In genomic region chr15:83563327-83563856, GRCm38 (mm10) we compare ENCODE assay signal across 8 mouse cellular contexts. TPM values are rescaled to one million over a fixed set of nuclear protein-coding genes. Genes with fewer than 3 reads are reported as not detected.
A peak's percentile ranks its signal among the peaks of the same experiment; 100 is the strongest.
DNase-seq lines count a peak whose midpoint lies in the region; ATAC-seq lines count a peak whose summit lies in the region.

Gene Tspo, plus strand, starts transcription at chr15:83563592.
Gene Mcat, minus strand, starts transcription at chr15:83563787.

- peaks cover 16% of the 10 kb centered on the region; the same call in 1 of the 2 replicates for H3K27me3 ChIP-seq in forebrain, embryonic 12.5 days
- H3K27me3 ChIP-seq in limb, embryonic 10.5 days (ENCODE audit: low read depth, poor library complexity, severe bottlenecking): no peaks in the 10 kb centered on the region
- no peaks in the 10 kb centered on the region; the same call in none of the 2 replicates for H3K27me3 ChIP-seq in midbrain, embryonic 11.5 days (ENCODE audit: control insufficient read depth, insufficient read depth, low read length)
- no peaks in the 10 kb centered on the region for H3K27me3 ChIP-seq in stomach, embryonic 15.5 days (replicated peaks)

- no peaks in the 10 kb centered on the region for H3K9me3 ChIP-seq in forebrain, embryonic 12.5 days
- no peaks in the 10 kb centered on the region for H3K9me3 ChIP-seq in limb, embryonic 10.5 days (replicated peaks)
- H3K9me3 ChIP-seq in midbrain, embryonic 11.5 days (ENCODE audit: control insufficient read depth, low read length): no peaks in the 10 kb centered on the region
- no peaks in the 10 kb centered on the region for H3K9me3 ChIP-seq in stomach, embryonic 15.5 days

- 1% methylated on average over 28 of the region's 28 CpGs for WGBS in forebrain, embryonic 12.5 days
- 4% methylated on average over 28 of the region's 28 CpGs for WGBS in limb, embryonic 10.5 days
- WGBS in midbrain, embryonic 11.5 days: under 1% methylated on average over 28 of the region's 28 CpGs
- WGBS in stomach, embryonic 15.5 days: under 1% methylated on average over 28 of the region's 28 CpGs

- peak; percentile 60 for DNase-seq in 3T3-L1 (ENCODE audit: low read depth, low spot score)
- peak; percentile 66 for DNase-seq in T-cell, adult 2 months (ENCODE audit: low spot score)
- DNase-seq in heart, postnatal 36 days: peak; percentile 75 to 78
- no peak for DNase-seq in limb, embryonic 10.5 days (ENCODE audit: low spot score)
- no peak for DNase-seq in midbrain, embryonic 11.5 days (ENCODE audit: low spot score, missing footprints)
- DNase-seq in cerebellum, adult 8-10 months: no peak

- H3K4me3 ChIP-seq in forebrain, embryonic 12.5 days (replicated peaks): peak within 1 kb of the TSS; percentile 41
- H3K4me3 ChIP-seq in limb, embryonic 10.5 days: peak within 1 kb of the TSS; percentile 64
- H3K4me3 ChIP-seq in midbrain, embryonic 11.5 days (ENCODE audit: low read depth, low read length): peak within 1 kb of the TSS; percentile 40
- H3K4me3 ChIP-seq in stomach, embryonic 15.5 days (replicated peaks): peak within 1 kb of the TSS; percentile 56

- peak within 1 kb of the TSS; percentile 83 for H3K4me2 ChIP-seq in forebrain, embryonic 12.5 days
- peak within 1 kb of the TSS; percentile 73 for H3K4me2 ChIP-seq in midbrain, embryonic 11.5 days
- peak within 1 kb of the TSS; percentile 96 for H3K4me2 ChIP-seq in stomach, embryonic 15.5 days

- peak; percentile 39; the same call in 1 of the 2 replicates for ATAC-seq in forebrain, embryonic 12.5 days (ENCODE audit: low FRiP score)
- ATAC-seq in midbrain, embryonic 11.5 days (ENCODE audit: low FRiP score): peak; percentile 58; the same call in 1 of the 2 replicates
- ATAC-seq in stomach, embryonic 15.5 days (ENCODE audit: insufficient read depth, low FRiP score, low read depth): peak; percentile 67

- intact Hi-C loops in heart, postnatal 36 days (cut with DNase I): no loop called here

- no peaks in the 10 kb centered on the region for H3K36me3 ChIP-seq in forebrain, embryonic 12.5 days (replicated peaks)
- H3K36me3 ChIP-seq in limb, embryonic 10.5 days: no peaks in the 10 kb centered on the region
- H3K36me3 ChIP-seq in midbrain, embryonic 11.5 days (ENCODE audit: control insufficient read depth, insufficient read depth, low read length): no peaks in the 10 kb centered on the region
- H3K36me3 ChIP-seq in stomach, embryonic 15.5 days: no peaks in the 10 kb centered on the region

- H3K27ac ChIP-seq in forebrain, embryonic 12.5 days: peak within 1 kb of the TSS; percentile 37; the same call in 1 of the 2 replicates
- H3K27ac ChIP-seq in limb, embryonic 10.5 days: peak within 1 kb of the TSS; percentile 87
- H3K27ac ChIP-seq in midbrain, embryonic 11.5 days (ENCODE audit: low read depth, low read length): no peak within 1 kb of the TSS
- peak within 1 kb of the TSS; percentile 66 for H3K27ac ChIP-seq in stomach, embryonic 15.5 days

- H3K9ac ChIP-seq in forebrain, embryonic 12.5 days: peak within 1 kb of the TSS; percentile 57
- H3K9ac ChIP-seq in midbrain, embryonic 11.5 days (ENCODE audit: low read length): peak within 1 kb of the TSS; percentile 66
- peak within 1 kb of the TSS; percentile 54; the same call in 1 of the 2 replicates for H3K9ac ChIP-seq in stomach, embryonic 15.5 days

- H3K4me1 ChIP-seq in forebrain, embryonic 12.5 days: peaks cover 22% of the 10 kb centered on the region
- H3K4me1 ChIP-seq in limb, embryonic 10.5 days: peaks cover 28% of the 10 kb centered on the region
- peaks cover 6% of the 10 kb centered on the region for H3K4me1 ChIP-seq in midbrain, embryonic 11.5 days (ENCODE audit: control insufficient read depth, insufficient read depth, low read length)
- peaks cover 17% of the 10 kb centered on the region for H3K4me1 ChIP-seq in stomach, embryonic 15.5 days

RNA-seq across cellular contexts. Expression of gene Tspo, which starts in this region (rescaled TPM):
- polyA plus RNA-seq in forebrain, embryonic 12.5 days (2016; fragmentation: Nextera tagmentation; extraction: Ambion mirVana): 15.5 and 16.3 TPM in 2 replicates
- 10 to 100 TPM; 60.2 to 68.3 TPM for total RNA-seq in heart, postnatal 36 days (2021)
- 56.8 and 60.5 TPM in 2 replicates for polyA plus RNA-seq in limb, embryonic 10.5 days (2016; fragmentation: Nextera tagmentation; extraction: Ambion mirVana)
- polyA plus RNA-seq in midbrain, embryonic 11.5 days (2014; fragmentation: Nextera tagmentation; extraction: Ambion mirVana): 25.0 and 27.8 TPM in 2 replicates
- 94.5 and 118 TPM in 2 replicates for polyA plus RNA-seq in stomach, embryonic 15.5 days (2015; fragmentation: Nextera tagmentation; extraction: Ambion mirVana)

RNA-seq across cellular contexts. Expression of gene Mcat, which starts in this region (rescaled TPM):
- 37.4 and 38.8 TPM in 2 replicates for polyA plus RNA-seq in forebrain, embryonic 12.5 days (2016; fragmentation: Nextera tagmentation; extraction: Ambion mirVana)
- 10 to 100 TPM; 37.8 to 39.3 TPM for total RNA-seq in heart, postnatal 36 days (2021)
- 50.8 and 54.1 TPM in 2 replicates for polyA plus RNA-seq in limb, embryonic 10.5 days (2016; fragmentation: Nextera tagmentation; extraction: Ambion mirVana)
- 36.6 and 39.1 TPM in 2 replicates for polyA plus RNA-seq in midbrain, embryonic 11.5 days (2014; fragmentation: Nextera tagmentation; extraction: Ambion mirVana)
- 33.6 and 35.4 TPM in 2 replicates for polyA plus RNA-seq in stomach, embryonic 15.5 days (2015; fragmentation: Nextera tagmentation; extraction: Ambion mirVana)

Comparison
In these comparisons a context has a peak if more than half of its experiments do, and no peak if none do; other contexts are left out.
1. DNase-seq: peak in 3T3-L1 (single experiment), T-cell, adult 2 months (single experiment) and heart, postnatal 36 days (2 of 2); none in limb, embryonic 10.5 days (single experiment), midbrain, embryonic 11.5 days (single experiment) and cerebellum, adult 8-10 months (single experiment).
2. Peak in every context shown above with its lines, with median percentiles within 50 percentile points of each other: ATAC-seq, H3K4me2 ChIP-seq, H3K4me3 ChIP-seq and H3K9ac ChIP-seq.